Mouse (Mus musculus): ENCODE measurements around the gene Cetn4. TPM values are rescaled to one million over a fixed set of nuclear protein-coding genes. Genes with fewer than 3 reads are reported as not detected.

Gene Cetn4
- polyA plus RNA-seq, 1 experiment from 2014 or later: 1.1 TPM

DNA sequence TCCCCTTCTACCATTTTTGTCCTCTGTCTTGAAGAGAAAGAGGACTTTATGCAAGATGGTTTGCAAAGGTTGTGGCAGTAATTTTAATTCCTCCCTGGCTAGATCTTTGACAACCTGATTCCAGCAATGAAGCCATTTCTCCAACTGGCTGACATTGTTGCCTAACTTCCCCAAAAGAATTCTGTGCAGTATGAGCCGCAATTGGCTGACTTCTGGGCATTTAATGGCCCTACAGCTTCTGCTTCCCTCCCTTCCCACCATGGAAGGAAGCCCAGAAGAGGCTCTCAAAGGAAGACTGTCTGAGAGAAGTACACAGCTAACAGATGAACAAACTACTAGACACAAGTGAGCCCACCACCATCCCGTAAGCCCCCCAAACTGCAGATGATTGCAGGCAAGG is 23.3 kb downstream of the Cetn4 start:
- no peak for ATAC-seq (ENCODE audit: low FRiP score)
- Histone ChIP-seq H3K9ac (ENCODE audit: low read length) (no peak overlapping the region), H3K4me2 (no peak overlapping the region), H3K9me3 (ENCODE audit: control insufficient read depth, low read length) (no peaks in the 10 kb centered on the region), H3K27ac (ENCODE audit: low read depth, low read length) (no peak overlapping the region), H3K4me1 (ENCODE audit: control insufficient read depth, insufficient read depth, low read length) (no peaks in the 10 kb centered on the region; the same call in 1 of the 2 replicates), H3K4me3 (ENCODE audit: low read depth, low read length) (no peak overlapping the region), H3K27me3 (ENCODE audit: control insufficient read depth, insufficient read depth, low read length) (no peaks in the 10 kb centered on the region), H3K36me3 (ENCODE audit: control insufficient read depth, insufficient read depth, low read length) (no peaks in the 10 kb centered on the region)
- WGBS: 96% methylated on average over 2 of the region's 2 CpGs
- no peak for DNase-seq (ENCODE audit: low spot score, missing footprints)

DNA sequence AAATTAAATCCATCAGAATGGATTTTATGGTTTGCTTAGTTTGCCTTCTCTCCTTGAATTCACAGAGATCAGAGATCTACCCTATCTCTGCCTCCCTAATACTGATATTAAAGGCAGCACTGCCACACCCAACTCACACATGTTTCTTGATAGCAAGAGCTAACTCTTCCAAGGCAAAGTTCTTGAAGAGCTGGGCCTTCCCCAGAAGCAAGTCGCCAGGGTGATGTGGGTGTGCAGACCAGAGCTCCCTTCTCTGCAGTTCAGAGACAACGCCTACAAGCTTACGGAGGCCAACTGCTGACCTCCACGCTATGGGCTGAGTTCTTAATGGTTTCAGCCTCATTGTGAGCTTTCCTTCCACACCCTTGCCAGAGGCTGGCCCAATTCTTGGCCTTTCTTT is 29.3 kb downstream of the Cetn4 start:
- H3K27me3 ChIP-seq (ENCODE audit: control insufficient read depth, insufficient read depth, low read length): no peaks in the 10 kb centered on the region
- DNase-seq (ENCODE audit: low spot score, missing footprints) (no peak), ATAC-seq (ENCODE audit: low FRiP score) (no peak)
- H3K27ac ChIP-seq (ENCODE audit: low read depth, low read length): no peak overlapping the region
- no peaks in the 10 kb centered on the region for H3K9me3 ChIP-seq (ENCODE audit: control insufficient read depth, low read length)
- no peaks in the 10 kb centered on the region for H3K4me1 ChIP-seq (ENCODE audit: control insufficient read depth, insufficient read depth, low read length)
- no peak overlapping the region for H3K4me2 ChIP-seq
- H3K36me3 ChIP-seq (ENCODE audit: control insufficient read depth, insufficient read depth, low read length): no peaks in the 10 kb centered on the region
- H3K4me3 ChIP-seq (ENCODE audit: low read depth, low read length): no peak overlapping the region
- no peak overlapping the region for H3K9ac ChIP-seq (ENCODE audit: low read length)
- WGBS: 88% methylated on average over 4 of the region's 4 CpGs

DNA sequence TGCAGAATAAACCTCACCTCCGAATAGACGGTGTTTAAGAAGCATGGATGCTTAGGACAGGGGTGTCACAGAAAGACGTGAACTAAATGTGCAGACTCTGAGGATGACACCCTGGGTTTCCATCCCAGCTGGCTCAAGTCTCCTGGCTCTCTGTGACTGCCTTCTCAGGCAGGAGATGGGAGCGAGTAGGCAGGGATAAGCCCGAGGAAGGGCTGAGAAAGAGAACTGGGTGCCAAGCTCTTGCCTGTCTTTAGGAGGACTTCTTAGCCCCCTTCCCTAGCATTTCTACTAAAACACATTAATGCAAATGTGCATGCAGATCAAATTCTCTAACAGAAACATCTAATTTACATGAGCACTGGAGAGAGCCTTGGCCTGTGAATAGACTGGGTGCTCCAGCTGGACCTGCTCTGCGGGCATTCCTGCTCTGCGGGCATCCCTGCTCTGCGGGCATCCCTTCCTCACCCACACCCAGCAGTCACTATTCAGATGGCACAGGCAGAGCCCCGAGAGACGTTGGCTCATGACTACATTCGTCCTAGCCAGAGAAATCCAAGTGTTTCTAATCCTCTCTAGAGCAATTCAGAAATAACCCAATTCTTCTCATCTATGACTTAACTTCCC is 30.1 kb downstream of the Cetn4 start:
- ATAC-seq (ENCODE audit: low FRiP score): no peak
- DNase-seq (ENCODE audit: low spot score, missing footprints): no peak
- Histone ChIP-seq H3K4me1 (ENCODE audit: control insufficient read depth, insufficient read depth, low read length) (no peaks in the 10 kb centered on the region), H3K4me2 (no peak overlapping the region), H3K9me3 (ENCODE audit: control insufficient read depth, low read length) (no peaks in the 10 kb centered on the region), H3K9ac (ENCODE audit: low read length) (no peak overlapping the region), H3K36me3 (ENCODE audit: control insufficient read depth, insufficient read depth, low read length) (no peaks in the 10 kb centered on the region), H3K27me3 (ENCODE audit: control insufficient read depth, insufficient read depth, low read length) (no peaks in the 10 kb centered on the region), H3K27ac (ENCODE audit: low read depth, low read length) (no peak overlapping the region), H3K4me3 (ENCODE audit: low read depth, low read length) (no peak overlapping the region)
- 83% methylated on average over 11 of the region's 11 CpGs for WGBS

DNA sequence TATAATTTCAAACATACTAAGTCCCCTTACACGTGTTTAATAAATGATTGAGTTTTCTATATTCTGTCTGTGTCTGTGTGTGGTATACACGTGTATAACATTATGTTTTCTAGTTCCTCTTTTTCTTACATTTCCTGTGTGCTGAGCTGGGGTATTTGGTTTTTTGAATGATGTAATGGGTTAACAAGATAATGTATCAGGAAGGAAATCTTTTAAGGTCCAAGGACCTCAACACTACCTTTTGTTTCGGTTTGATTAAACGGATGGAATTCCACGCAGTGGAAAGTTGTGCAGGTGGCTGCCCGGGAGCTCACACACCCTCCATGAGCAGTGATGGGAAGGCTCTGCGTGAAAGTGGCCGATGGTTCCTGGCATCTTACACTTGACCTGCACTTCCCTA is 31.6 kb downstream of the Cetn4 start:
- Histone ChIP-seq H3K4me1 (ENCODE audit: control insufficient read depth, insufficient read depth, low read length) (no peaks in the 10 kb centered on the region), H3K4me3 (ENCODE audit: low read depth, low read length) (no peak overlapping the region), H3K9ac (ENCODE audit: low read length) (no peak overlapping the region), H3K27ac (ENCODE audit: low read depth, low read length) (no peak overlapping the region), H3K4me2 (no peak overlapping the region), H3K36me3 (ENCODE audit: control insufficient read depth, insufficient read depth, low read length) (no peaks in the 10 kb centered on the region), H3K27me3 (ENCODE audit: control insufficient read depth, insufficient read depth, low read length) (no peaks in the 10 kb centered on the region), H3K9me3 (ENCODE audit: control insufficient read depth, low read length) (no peaks in the 10 kb centered on the region)
- 91% methylated on average over 8 of the region's 8 CpGs for WGBS
- ATAC-seq (ENCODE audit: low FRiP score) (no peak), DNase-seq (ENCODE audit: low spot score, missing footprints) (no peak)

DNA sequence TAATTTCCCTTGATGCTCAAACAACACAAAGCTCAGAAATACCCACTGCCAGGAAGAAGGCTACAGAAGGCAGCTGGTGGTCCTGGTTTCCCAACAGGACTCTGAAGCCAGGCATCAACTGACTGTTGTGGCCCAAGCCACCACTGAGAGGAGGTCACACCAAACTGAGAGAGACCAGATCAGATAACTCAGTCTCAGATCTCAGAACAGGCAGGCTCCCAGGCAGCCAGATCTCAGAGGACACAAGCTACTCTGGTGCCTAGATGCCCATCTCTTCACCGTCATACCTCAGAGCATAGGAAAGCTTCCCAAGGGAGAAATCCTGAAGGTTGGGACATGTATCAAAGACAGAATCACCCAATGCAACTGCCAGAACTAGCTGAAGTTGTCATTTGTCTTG is 32.3 kb downstream of the Cetn4 start:
- ATAC-seq (ENCODE audit: low FRiP score): no peak
- Histone ChIP-seq H3K36me3 (ENCODE audit: control insufficient read depth, insufficient read depth, low read length) (no peaks in the 10 kb centered on the region), H3K9ac (ENCODE audit: low read length) (no peak overlapping the region), H3K9me3 (ENCODE audit: control insufficient read depth, low read length) (no peaks in the 10 kb centered on the region), H3K4me2 (no peak overlapping the region), H3K4me1 (ENCODE audit: control insufficient read depth, insufficient read depth, low read length) (no peaks in the 10 kb centered on the region), H3K27me3 (ENCODE audit: control insufficient read depth, insufficient read depth, low read length) (no peaks in the 10 kb centered on the region), H3K4me3 (ENCODE audit: low read depth, low read length) (no peak overlapping the region), H3K27ac (ENCODE audit: low read depth, low read length) (no peak overlapping the region)
- 90% methylated on average over 1 of the region's 1 CpGs for WGBS
- no peak for DNase-seq (ENCODE audit: low spot score, missing footprints)

DNA sequence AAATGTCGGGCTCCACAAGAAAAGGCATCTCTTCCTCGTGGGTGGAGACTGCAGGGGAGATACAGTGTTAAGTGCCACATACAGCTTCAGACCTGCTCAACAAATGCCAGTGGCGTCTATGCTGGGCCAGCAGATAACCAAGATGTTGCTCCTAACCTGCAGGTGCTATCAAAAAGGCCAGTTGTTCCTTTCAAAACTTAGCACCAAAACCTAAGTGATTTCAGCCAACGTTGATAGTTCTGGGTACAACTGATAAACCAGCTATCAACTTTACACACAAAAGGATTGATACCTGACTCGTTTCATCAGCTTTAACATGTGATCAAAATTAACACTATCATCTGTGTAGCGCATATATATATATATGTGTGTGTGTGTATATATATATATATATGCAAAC is 37.8 kb downstream of the Cetn4 start:
- WGBS: 77% methylated on average over 6 of the region's 6 CpGs

DNA sequence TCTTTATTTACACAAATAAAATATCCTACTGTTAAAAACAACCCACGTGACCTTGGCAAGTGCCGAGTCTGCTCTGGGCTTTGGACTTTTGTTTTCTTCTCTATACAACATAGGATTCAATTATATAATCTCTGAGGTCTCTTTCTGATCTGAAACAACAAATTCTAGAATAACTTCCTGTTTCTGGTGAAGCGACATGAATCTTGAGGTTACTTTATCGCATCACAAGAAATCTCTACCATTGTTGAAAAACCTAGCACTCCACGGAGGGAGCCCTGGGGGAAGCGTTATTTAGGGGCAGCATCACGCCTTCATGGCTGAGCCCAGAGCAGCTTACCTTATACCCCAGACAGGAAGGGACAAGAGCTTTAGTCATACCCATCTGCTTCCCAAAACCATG is 39.4 kb downstream of the Cetn4 start:
- WGBS: 87% methylated on average over 7 of the region's 7 CpGs
- no peak for ATAC-seq (ENCODE audit: low FRiP score)
- no peak overlapping the region for H3K4me3 ChIP-seq (ENCODE audit: low read depth, low read length)

More for the DNA sequence above, 37.8 kb downstream of the Cetn4 start:
- Histone ChIP-seq H3K4me3 (ENCODE audit: low read depth, low read length) (no peak overlapping the region), H3K4me2 (no peak overlapping the region), H3K36me3 (ENCODE audit: control insufficient read depth, insufficient read depth, low read length) (no peaks in the 10 kb centered on the region), H3K9me3 (ENCODE audit: control insufficient read depth, low read length) (no peaks in the 10 kb centered on the region), H3K9ac (ENCODE audit: low read length) (no peak overlapping the region), H3K27me3 (ENCODE audit: control insufficient read depth, insufficient read depth, low read length) (no peaks in the 10 kb centered on the region), H3K4me1 (ENCODE audit: control insufficient read depth, insufficient read depth, low read length) (no peaks in the 10 kb centered on the region), H3K27ac (ENCODE audit: low read depth, low read length) (no peak overlapping the region)
- DNase-seq (ENCODE audit: low spot score, missing footprints): no peak
- ATAC-seq (ENCODE audit: low FRiP score): no peak

DNA sequence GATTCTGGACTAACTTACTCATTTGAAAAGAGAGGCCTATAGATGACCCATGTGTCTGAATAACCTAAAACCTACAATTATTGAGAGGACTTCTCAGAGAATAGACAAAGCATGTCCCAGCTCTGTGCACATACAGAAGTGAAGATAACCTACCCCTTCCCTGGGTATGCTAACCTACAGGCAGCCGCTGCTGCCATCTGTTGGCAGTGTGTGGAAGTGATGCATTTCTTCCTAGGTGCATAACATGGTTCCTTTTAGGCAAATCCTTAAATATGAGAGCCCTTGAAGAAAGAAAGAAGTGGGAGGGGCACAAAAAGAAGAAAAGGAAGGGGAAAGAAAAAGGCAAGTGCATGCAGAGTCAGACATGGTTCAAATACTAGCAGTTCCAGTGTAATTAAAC is 41.3 kb downstream of the Cetn4 start:
- Histone ChIP-seq H3K4me2 (no peak overlapping the region), H3K4me3 (ENCODE audit: low read depth, low read length) (no peak overlapping the region)

More for the DNA sequence above, 39.4 kb downstream of the Cetn4 start:
- H3K9ac ChIP-seq (ENCODE audit: low read length): no peak overlapping the region
- DNase-seq (ENCODE audit: low spot score, missing footprints): no peak
- no peaks in the 10 kb centered on the region for H3K9me3 ChIP-seq (ENCODE audit: control insufficient read depth, low read length)
- H3K27ac ChIP-seq (ENCODE audit: low read depth, low read length): no peak overlapping the region
- H3K27me3 ChIP-seq (ENCODE audit: control insufficient read depth, insufficient read depth, low read length): no peaks in the 10 kb centered on the region
- H3K36me3 ChIP-seq (ENCODE audit: control insufficient read depth, insufficient read depth, low read length): no peaks in the 10 kb centered on the region
- H3K4me2 ChIP-seq: no peak overlapping the region
- no peaks in the 10 kb centered on the region for H3K4me1 ChIP-seq (ENCODE audit: control insufficient read depth, insufficient read depth, low read length)

DNA sequence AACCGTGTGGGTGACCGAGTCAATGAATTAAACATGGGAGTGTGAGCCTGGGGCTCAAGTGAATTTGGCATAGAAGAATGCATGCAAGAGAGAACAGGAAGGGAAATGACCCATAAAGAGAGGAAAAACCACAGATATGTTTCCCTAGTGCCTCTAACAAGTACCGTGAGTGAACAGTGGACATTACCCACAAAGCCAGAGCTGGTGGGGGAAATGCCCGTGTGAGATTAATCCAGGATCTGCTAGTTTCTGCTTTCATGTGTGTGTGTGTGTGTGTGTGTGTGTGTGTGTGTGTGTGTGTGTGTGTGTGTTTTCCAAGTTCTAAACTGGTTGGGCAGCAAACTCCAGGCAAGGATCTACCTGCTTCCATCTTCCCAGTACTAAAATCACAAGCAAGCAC is 42.6 kb downstream of the Cetn4 start:
- no peaks in the 10 kb centered on the region for H3K9me3 ChIP-seq (ENCODE audit: control insufficient read depth, low read length)
- no peaks in the 10 kb centered on the region for H3K4me1 ChIP-seq (ENCODE audit: control insufficient read depth, insufficient read depth, low read length)
- H3K36me3 ChIP-seq (ENCODE audit: control insufficient read depth, insufficient read depth, low read length): no peaks in the 10 kb centered on the region
- DNase-seq (ENCODE audit: low spot score, missing footprints): no peak
- H3K27ac ChIP-seq (ENCODE audit: low read depth, low read length): no peak overlapping the region
- H3K4me3 ChIP-seq (ENCODE audit: low read depth, low read length): no peak overlapping the region
- 92% methylated on average over 4 of the region's 4 CpGs for WGBS
- H3K27me3 ChIP-seq (ENCODE audit: control insufficient read depth, insufficient read depth, low read length): no peaks in the 10 kb centered on the region
- H3K4me2 ChIP-seq: no peak overlapping the region
- ATAC-seq (ENCODE audit: low FRiP score): no peak
- no peak overlapping the region for H3K9ac ChIP-seq (ENCODE audit: low read length)

More for the DNA sequence above, 41.3 kb downstream of the Cetn4 start:
- Histone ChIP-seq H3K36me3 (ENCODE audit: control insufficient read depth, insufficient read depth, low read length) (no peaks in the 10 kb centered on the region), H3K27ac (ENCODE audit: low read depth, low read length) (no peak overlapping the region), H3K9me3 (ENCODE audit: control insufficient read depth, low read length) (no peaks in the 10 kb centered on the region), H3K4me1 (ENCODE audit: control insufficient read depth, insufficient read depth, low read length) (no peaks in the 10 kb centered on the region), H3K27me3 (ENCODE audit: control insufficient read depth, insufficient read depth, low read length) (no peaks in the 10 kb centered on the region), H3K9ac (ENCODE audit: low read length) (no peak overlapping the region)
- ATAC-seq (ENCODE audit: low FRiP score) (no peak), DNase-seq (ENCODE audit: low spot score, missing footprints) (peak; percentile 87)
- WGBS: 11% methylated on average over 1 of the region's 1 CpGs
